ENCODE assay signal across 14 mouse cellular contexts in the genomic region with DNA sequence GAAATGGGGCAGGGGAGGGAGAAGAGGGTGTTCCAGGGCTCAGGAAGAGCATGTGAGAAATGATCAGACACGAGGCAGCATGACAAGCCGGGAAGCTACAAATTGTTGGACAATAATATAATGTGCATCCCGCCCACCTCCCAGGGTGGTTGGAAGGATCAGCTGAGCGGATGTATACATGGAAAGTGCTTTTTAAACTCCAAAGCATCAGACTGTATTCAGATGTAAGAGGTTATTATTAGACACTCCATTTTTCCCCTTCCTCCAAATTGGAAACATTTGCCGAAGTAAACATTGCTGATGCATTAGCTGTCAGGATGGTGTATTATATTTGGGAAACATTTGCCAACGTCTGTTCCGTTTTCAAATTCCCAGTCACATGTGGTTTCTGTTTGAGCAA.
DNase-seq lines count a peak whose midpoint lies in the region.
"Had no signal": no experiment of that assay in that cellular context is flagged by ENCODE, and none has a peak within 500 bp of the region (broad histone marks: within the 10 kb centered on the region; RNA-seq: fewer than 3 reads in every experiment).

No protein-coding gene starts in this region.

- DNase-seq in 3T3-L1 (ENCODE audit: low read depth, low spot score) = peak; percentile 61
- DNase-seq in Muller cell, postnatal 12 days (ENCODE audit: inconsistent ontology term) = peak; percentile 46
- peak; percentile 33 for DNase-seq in fibroblast of lung, adult 2 months (ENCODE audit: low read depth)
- DNase-seq in lung, postnatal 36 days = peak; percentile 12
- no peak for DNase-seq in urinary bladder, adult 18-20 months (ENCODE audit: low spot score in 2 of 2)
- DNase-seq in thymus, postnatal 25 days = no peak
- DNase-seq in ovary, postnatal 10 days (ENCODE audit: low spot score) = no peak
- DNase-seq: adrenal gland, adult 2 months; cerebellum, adult 11-12 months; cerebellum, postnatal 10 days; gastrocnemius, postnatal 14 days; heart, adult 18-20 months; kidney, postnatal 36 days; layer of hippocampus, postnatal 36 days had no signal

Comparison
In these comparisons a context has a peak if more than half of its experiments do, and no peak if none do; other contexts are left out.
1. DNase-seq: peak in 3T3-L1 (single experiment), Muller cell, postnatal 12 days (single experiment), fibroblast of lung, adult 2 months (single experiment) and lung, postnatal 36 days (single experiment); none in urinary bladder, adult 18-20 months (0 of 2), thymus, postnatal 25 days (single experiment) and ovary, postnatal 10 days (single experiment).